Mouse (Mus musculus): ENCODE data around the gene Gpr84. TPM values are rescaled to one million over a fixed set of nuclear protein-coding genes. Genes with fewer than 3 reads are reported as not detected.

Gene Gpr84
- polyA plus RNA-seq, 1 experiment, result not detected

GRCm38 (mm10) chr15:103339166-103339960, 29.0 kb upstream of the Gpr84 start:
- TF ChIP-seq GATA1 (IDR thresholded peaks at IDR 0.05; ENCODE audit: low read length) (no peak), TAL1 (IDR thresholded peaks at IDR 0.05; ENCODE audit: low read length) (no peak)
- Histone ChIP-seq H3K36me3 (ENCODE audit: control insufficient read depth) (peaks cover 4% of the 10 kb centered on the region; the same call in 1 of the 2 replicates), H3K4me3 (replicated peaks) (peak overlapping the region; percentile 64), H3K4me1 (ENCODE audit: control insufficient read depth) (peaks cover 39% of the 10 kb centered on the region), H3K9me3 (ENCODE audit: control insufficient read depth, low read length) (no peaks in the 10 kb centered on the region), H3K27me3 (ENCODE audit: control insufficient read depth) (peaks cover 53% of the 10 kb centered on the region)

GRCm38 (mm10) chr15:103338829-103339165, 28.4 kb upstream of the Gpr84 start:
- Histone ChIP-seq H3K36me3 (ENCODE audit: control insufficient read depth) (no peaks in the 10 kb centered on the region; the same call in 1 of the 2 replicates), H3K4me3 (replicated peaks) (peak overlapping the region; percentile 64), H3K9me3 (ENCODE audit: control insufficient read depth, low read length) (no peaks in the 10 kb centered on the region), H3K4me1 (ENCODE audit: control insufficient read depth) (peaks cover 39% of the 10 kb centered on the region), H3K27me3 (ENCODE audit: control insufficient read depth) (peaks cover 53% of the 10 kb centered on the region)
- TF ChIP-seq TAL1 (IDR thresholded peaks at IDR 0.05; ENCODE audit: low read length), result no peak
- no peak for TF ChIP-seq GATA1 (IDR thresholded peaks at IDR 0.05; ENCODE audit: low read length)

- H3K9me3 ChIP-seq (ENCODE audit: control insufficient read depth, low read length), result no peaks in the 10 kb centered on the region
- H3K4me1 ChIP-seq (ENCODE audit: control insufficient read depth), result peaks cover 39% of the 10 kb centered on the region
- no peak for TF ChIP-seq TAL1 (IDR thresholded peaks at IDR 0.05; ENCODE audit: low read length)
- TF ChIP-seq GATA1 (IDR thresholded peaks at IDR 0.05; ENCODE audit: low read length), result no peak
- no peak overlapping the region for H3K4me3 ChIP-seq (replicated peaks)
- H3K36me3 ChIP-seq (ENCODE audit: control insufficient read depth), result no peaks in the 10 kb centered on the region
- peaks cover 51% of the 10 kb centered on the region for H3K27me3 ChIP-seq (ENCODE audit: control insufficient read depth)
Observed at GRCm38 (mm10) chr15:103336996-103337667, 26.7 kb upstream of the Gpr84 start.

GRCm38 (mm10) chr15:103335488-103336235, 25.2 kb upstream of the Gpr84 start:
- H3K4me1 ChIP-seq (ENCODE audit: control insufficient read depth), result peaks cover 39% of the 10 kb centered on the region
- no peak overlapping the region for H3K4me3 ChIP-seq (replicated peaks)
- H3K36me3 ChIP-seq (ENCODE audit: control insufficient read depth), result no peaks in the 10 kb centered on the region
- no peak for TF ChIP-seq GATA1 (IDR thresholded peaks at IDR 0.05; ENCODE audit: low read length)
- no peak for TF ChIP-seq TAL1 (IDR thresholded peaks at IDR 0.05; ENCODE audit: low read length)
- no peaks in the 10 kb centered on the region for H3K9me3 ChIP-seq (ENCODE audit: control insufficient read depth, low read length)
- peaks cover 37% of the 10 kb centered on the region for H3K27me3 ChIP-seq (ENCODE audit: control insufficient read depth)

GRCm38 (mm10) chr15:103335040-103335439, 24.6 kb upstream of the Gpr84 start:
- peaks cover 30% of the 10 kb centered on the region for H3K27me3 ChIP-seq (ENCODE audit: control insufficient read depth)
- H3K4me1 ChIP-seq (ENCODE audit: control insufficient read depth), result peaks cover 33% of the 10 kb centered on the region
- H3K9me3 ChIP-seq (ENCODE audit: control insufficient read depth, low read length), result no peaks in the 10 kb centered on the region
- no peaks in the 10 kb centered on the region for H3K36me3 ChIP-seq (ENCODE audit: control insufficient read depth)
- H3K4me3 ChIP-seq (replicated peaks), result no peak overlapping the region
- TF ChIP-seq TAL1 (IDR thresholded peaks at IDR 0.05; ENCODE audit: low read length), result no peak
- TF ChIP-seq GATA1 (IDR thresholded peaks at IDR 0.05; ENCODE audit: low read length), result no peak

GRCm38 (mm10) chr15:103334194-103334593, 23.8 kb upstream of the Gpr84 start:
- no peak for TF ChIP-seq TAL1 (IDR thresholded peaks at IDR 0.05; ENCODE audit: low read length)
- no peak for TF ChIP-seq GATA1 (IDR thresholded peaks at IDR 0.05; ENCODE audit: low read length)
- H3K9me3 ChIP-seq (ENCODE audit: control insufficient read depth, low read length), result no peaks in the 10 kb centered on the region
- no peaks in the 10 kb centered on the region for H3K36me3 ChIP-seq (ENCODE audit: control insufficient read depth)
- H3K4me1 ChIP-seq (ENCODE audit: control insufficient read depth), result peaks cover 25% of the 10 kb centered on the region
- H3K27me3 ChIP-seq (ENCODE audit: control insufficient read depth), result peaks cover 22% of the 10 kb centered on the region
- peak overlapping the region; percentile 1 for H3K4me3 ChIP-seq (replicated peaks)

- H3K4me3 ChIP-seq (replicated peaks), result peak overlapping the region; percentile 1
- H3K4me1 ChIP-seq (ENCODE audit: control insufficient read depth), result peaks cover 20% of the 10 kb centered on the region
- H3K36me3 ChIP-seq (ENCODE audit: control insufficient read depth), result no peaks in the 10 kb centered on the region
- TF ChIP-seq GATA1 (IDR thresholded peaks at IDR 0.05; ENCODE audit: low read length) (no peak), TAL1 (IDR thresholded peaks at IDR 0.05; ENCODE audit: low read length) (no peak)
- peaks cover 17% of the 10 kb centered on the region for H3K27me3 ChIP-seq (ENCODE audit: control insufficient read depth)
- no peaks in the 10 kb centered on the region for H3K9me3 ChIP-seq (ENCODE audit: control insufficient read depth, low read length)
Observed at GRCm38 (mm10) chr15:103333738-103334137, 23.3 kb upstream of the Gpr84 start.

GRCm38 (mm10) chr15:103333081-103333615, 22.7 kb upstream of the Gpr84 start:
- peaks cover 15% of the 10 kb centered on the region for H3K4me1 ChIP-seq (ENCODE audit: control insufficient read depth)
- H3K36me3 ChIP-seq (ENCODE audit: control insufficient read depth), result no peaks in the 10 kb centered on the region
- TF ChIP-seq TAL1 (IDR thresholded peaks at IDR 0.05; ENCODE audit: low read length) (no peak), GATA1 (IDR thresholded peaks at IDR 0.05; ENCODE audit: low read length) (no peak)
- H3K27me3 ChIP-seq (ENCODE audit: control insufficient read depth), result peaks cover 12% of the 10 kb centered on the region
- H3K9me3 ChIP-seq (ENCODE audit: control insufficient read depth, low read length), result no peaks in the 10 kb centered on the region
- H3K4me3 ChIP-seq (replicated peaks), result no peak overlapping the region

Data from erythroblast, embryonic 14.5 days (primary cell).